Mouse (Mus musculus): Measurements from ENCODE around the gene Prdm1.
A peak's percentile ranks its signal among the peaks of the same experiment; 100 is the strongest.

Prdm1 gene

GRCm38 (mm10) chr10:44492815-44493525 lies 35.3 kb downstream of the Prdm1 start:
- DNase-seq (ENCODE audit: low spot score in 2 of 2): peak; percentile 24 to 25

- no peak for DNase-seq (ENCODE audit: low spot score in 2 of 2)
These were observed 37.3 kb downstream of the Prdm1 start for GRCm38 (mm10) chr10:44490899-44491422.

DNA sequence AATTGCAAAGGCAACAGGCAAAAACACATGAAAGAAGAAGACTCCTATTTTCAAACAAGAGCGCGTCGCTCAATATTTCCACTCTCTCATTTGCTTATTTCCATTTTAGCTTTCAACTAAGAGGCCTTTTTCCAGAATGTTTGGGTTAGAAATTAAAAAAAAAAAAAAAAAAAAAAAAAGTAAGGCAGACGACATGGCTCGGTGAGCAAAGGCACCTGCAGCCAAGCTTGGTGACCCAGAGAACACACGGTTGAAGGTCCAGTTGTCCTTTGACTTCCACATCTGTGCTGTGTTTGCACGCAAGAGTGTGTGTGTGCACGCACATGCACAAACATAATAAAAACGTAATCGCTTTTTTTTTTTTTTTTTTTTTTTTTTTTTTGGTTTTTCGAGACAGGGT lies 41.2 kb downstream of the Prdm1 start:
- no peak for DNase-seq (ENCODE audit: low spot score in 2 of 2)

- no peak for DNase-seq (ENCODE audit: low spot score in 2 of 2)
These were observed 44.2 kb downstream of the Prdm1 start for GRCm38 (mm10) chr10:44484077-44484476.

DNA sequence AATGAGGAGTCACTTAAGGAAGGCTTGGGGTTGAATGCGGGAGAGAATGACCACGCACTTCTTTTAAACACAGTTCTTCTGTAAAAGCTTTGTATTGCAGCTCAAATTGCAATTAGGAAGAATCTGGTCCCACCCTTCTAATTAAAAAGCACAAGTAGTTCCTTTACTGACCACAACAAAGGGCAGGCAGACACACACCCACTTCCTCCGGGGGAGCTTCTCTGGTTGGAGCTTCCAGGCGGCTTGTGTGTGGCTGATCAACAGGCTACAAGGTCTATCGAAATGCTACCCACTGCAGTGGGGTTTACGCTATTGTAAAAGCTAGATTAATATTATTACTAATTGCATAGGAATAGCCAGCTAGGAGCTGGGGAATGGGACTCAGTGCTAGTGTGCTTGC lies 45.2 kb downstream of the Prdm1 start:
- no peak for DNase-seq (ENCODE audit: low spot score in 2 of 2)

GRCm38 (mm10) chr10:44481379-44481778 lies 46.9 kb downstream of the Prdm1 start:
- no peak for DNase-seq (ENCODE audit: low spot score in 2 of 2)

GRCm38 (mm10) chr10:44479286-44479685 lies 49.0 kb downstream of the Prdm1 start:
- DNase-seq (ENCODE audit: low spot score in 2 of 2): no peak

DNA sequence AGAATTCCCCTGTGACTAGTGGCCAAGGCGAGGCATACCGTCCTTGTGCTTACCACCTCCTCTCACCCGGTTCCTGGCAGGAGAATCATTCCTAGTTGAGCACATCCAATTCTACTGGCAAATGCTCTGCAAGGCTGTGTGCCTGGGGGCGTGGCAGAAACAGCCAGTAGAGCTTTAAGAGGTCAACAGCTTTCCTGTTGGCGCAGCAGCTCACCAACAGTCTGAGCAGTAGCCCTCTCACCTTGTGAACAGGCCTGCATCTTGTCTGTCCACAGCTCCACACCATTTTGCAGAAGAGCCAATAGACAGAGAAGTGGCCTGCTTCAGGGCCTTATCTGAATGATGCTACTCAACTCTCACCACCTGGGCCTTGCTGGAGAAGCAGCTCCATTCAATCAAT lies 50.2 kb downstream of the Prdm1 start:
- no peak for DNase-seq (ENCODE audit: low spot score in 2 of 2)

GRCm38 (mm10) chr10:44477240-44477639 lies 51.1 kb downstream of the Prdm1 start:
- DNase-seq (ENCODE audit: low spot score in 2 of 2): no peak

DNA sequence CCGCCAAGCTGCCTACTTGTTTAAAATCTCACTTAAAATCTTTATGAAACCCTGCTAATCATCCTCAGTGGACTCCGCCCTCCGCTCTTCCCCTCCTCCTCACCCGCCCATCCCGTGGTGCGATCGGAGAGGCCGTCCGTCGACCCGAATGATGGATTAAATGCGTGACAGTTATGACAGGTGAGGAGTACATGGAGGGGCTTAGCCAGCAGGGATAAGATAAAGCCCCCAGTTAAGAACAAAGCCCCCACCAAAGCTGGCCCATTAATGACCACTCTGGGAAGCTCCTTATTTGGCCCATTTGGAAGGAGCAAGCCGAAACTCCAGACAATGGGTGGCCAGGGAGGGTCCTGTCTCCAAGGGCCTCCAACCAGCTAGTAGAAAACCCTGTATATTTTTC lies 51.8 kb downstream of the Prdm1 start:
- no peak for DNase-seq (ENCODE audit: low spot score in 2 of 2)

- DNase-seq (ENCODE audit: low spot score in 2 of 2): no peak
These were observed 52.9 kb downstream of the Prdm1 start for GRCm38 (mm10) chr10:44475376-44475775.

GRCm38 (mm10) chr10:44474256-44474655 lies 54.0 kb downstream of the Prdm1 start:
- DNase-seq (ENCODE audit: low spot score in 2 of 2): peak in 1 of 2 experiments; percentile 38

DNA sequence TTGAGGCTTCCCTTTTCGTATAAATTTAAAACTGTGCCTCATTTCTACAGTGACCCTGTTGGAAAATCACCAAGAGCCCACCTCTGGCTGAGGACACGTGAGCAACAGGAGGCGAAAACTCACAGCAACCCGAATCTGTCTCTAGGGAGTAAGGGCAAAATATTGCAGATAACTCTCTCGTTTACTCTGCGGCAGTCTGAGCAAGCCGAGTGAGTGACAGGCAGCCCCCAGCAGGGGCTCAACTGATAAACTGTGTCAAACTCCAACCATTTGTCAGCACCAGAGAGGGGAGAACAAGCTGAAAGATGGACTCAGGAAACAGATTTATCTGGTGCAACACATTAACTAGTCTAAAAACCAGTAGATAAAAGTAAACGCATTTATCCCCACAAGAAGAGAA lies 62.7 kb downstream of the Prdm1 start:
- no peak for DNase-seq (ENCODE audit: low spot score in 2 of 2)

DNA sequence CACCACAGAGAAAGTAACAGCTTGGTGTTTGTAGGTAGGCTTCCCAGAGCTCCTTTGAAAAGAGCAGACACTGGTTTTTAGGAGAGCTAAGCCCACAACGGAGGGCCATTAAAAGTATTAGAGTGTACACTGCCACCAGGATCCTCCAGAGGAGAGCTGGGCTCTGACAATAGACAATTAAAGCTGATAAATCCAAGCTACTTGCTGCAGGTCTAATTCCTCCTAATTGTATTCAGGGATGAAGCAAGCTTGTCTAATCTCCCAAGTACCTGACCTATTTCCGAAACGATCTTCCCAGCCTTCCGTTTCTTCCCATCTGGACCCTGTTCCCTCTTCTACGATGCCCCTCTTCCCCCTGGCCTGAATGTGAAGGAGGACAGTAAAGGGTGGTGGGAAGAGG lies 63.7 kb downstream of the Prdm1 start:
- no peak for DNase-seq (ENCODE audit: low spot score in 2 of 2)

DNA sequence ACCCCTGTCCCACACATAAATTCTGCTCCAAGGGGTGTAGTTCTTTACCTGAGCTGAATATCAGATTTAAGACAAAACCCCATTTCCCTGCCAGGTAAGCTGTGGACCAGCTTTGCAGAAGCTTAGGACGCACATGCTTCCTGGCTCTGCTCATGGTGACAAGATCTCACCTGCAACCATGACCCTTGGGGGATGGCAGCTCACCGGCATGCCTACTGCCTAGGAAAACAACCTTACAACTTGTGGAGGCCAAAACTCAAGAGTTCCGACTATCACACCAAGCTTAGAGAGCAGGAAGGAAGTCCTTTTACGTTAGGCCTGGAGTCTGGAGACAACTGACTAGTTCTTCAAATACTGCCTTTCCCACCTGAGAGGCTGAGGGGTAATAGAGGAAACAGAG lies 64.4 kb downstream of the Prdm1 start:
- DNase-seq (ENCODE audit: low spot score in 2 of 2): no peak

DNA sequence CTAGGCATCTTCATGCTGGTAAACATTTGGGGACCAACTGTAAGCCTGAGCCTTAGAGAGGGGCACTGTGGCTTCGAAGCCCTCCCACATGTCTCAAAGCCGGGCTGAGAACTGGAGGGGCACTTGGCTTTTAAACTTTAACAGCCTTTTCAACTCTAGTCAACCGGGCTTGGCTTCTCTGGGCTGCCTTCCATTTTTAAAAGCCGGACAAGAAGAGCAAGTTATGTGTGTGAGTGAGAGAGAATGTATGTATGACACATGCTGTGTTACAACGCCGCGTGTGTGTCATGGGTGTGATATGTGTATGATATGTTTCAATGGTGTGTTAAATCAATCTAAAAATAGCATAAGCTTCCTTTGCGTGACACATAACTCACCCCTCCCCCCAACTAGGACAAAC lies 66.0 kb downstream of the Prdm1 start:
- no peak for DNase-seq (ENCODE audit: low spot score in 2 of 2)

GRCm38 (mm10) chr10:44461063-44461462 lies 67.2 kb downstream of the Prdm1 start:
- DNase-seq (ENCODE audit: low spot score in 2 of 2): no peak

DNA sequence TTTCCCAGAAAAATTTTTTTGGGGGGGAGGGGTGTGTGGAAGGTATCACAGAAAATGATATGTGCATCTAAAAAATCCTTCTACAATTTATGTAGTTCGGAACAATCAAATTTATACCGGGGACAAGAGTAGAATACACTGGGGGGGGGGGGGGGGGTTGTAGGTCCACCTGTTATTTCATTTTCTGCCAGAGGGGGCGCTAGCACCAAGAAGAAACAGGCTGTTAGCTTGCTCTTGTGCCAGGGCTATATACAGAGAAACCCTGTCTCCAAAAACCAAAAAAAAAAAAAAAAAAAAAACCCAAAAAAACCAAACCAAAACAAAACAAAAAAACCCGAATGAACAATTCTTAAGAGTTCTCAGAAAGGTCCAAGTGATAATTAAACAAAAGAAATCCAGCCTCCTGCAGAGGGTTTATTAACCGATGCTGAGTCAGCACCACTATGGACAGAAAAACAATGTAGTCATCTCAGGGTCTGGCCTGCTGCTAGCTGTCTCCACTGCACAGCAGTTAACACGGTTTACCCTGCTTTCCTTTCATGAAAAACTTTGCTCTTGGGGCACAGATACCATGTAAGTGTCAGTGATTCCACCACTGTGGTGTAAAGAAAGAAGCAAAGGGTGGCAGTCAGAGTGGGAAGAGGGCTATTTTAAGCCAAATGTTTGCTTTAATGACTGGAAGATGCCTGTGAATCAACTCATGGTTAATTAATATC lies 68.0 kb downstream of the Prdm1 start:
- DNase-seq (ENCODE audit: low spot score in 2 of 2): peak in 1 of 2 experiments; percentile 55

- DNase-seq (ENCODE audit: low spot score in 2 of 2): no peak
These were observed 68.8 kb downstream of the Prdm1 start for GRCm38 (mm10) chr10:44459321-44460000.

GRCm38 (mm10) chr10:44458534-44459315 lies 69.6 kb downstream of the Prdm1 start:
- DNase-seq (ENCODE audit: low spot score in 2 of 2): peak; percentile 52 to 63

GRCm38 (mm10) chr10:44457791-44458533 lies 70.3 kb downstream of the Prdm1 start:
- DNase-seq (ENCODE audit: low spot score in 2 of 2): no peak
